Mouse (Mus musculus) adipose tissue, adult 10 weeks (tissue): Measurements from ENCODE around the gene Cdkn2c. TPM values are rescaled to one million over a fixed set of nuclear protein-coding genes. Genes with fewer than 3 reads are reported as not detected.

ENCODE experiments used
- polyA plus RNA-seq: library from polyadenylated mRNA; stranded (reverse); fragments of 350-450 nt; fragmentation: Illumina TruSeq; extraction: RNeasy Lipid Tissue Mini Kit (QIAGEN cat#74804); gene quantifications from one replicate; pipeline ENCODE4 v1.2.3, GENCODE M21; 2014; ENCODE audit warnings: low read depth, low replicate concordance

Cdkn2c gene
- polyA plus RNA-seq: 102 TPM

GRCm38 (mm10) chr4:109666461-109667269 lies at the start of gene Cdkn2c:
Gene Cdkn2c, minus strand, starts transcription at chr4:109667189.

GRCm38 (mm10) chr4:109676218-109677215 lies 9.5 kb upstream of the Cdkn2c start, which contains the start of gene Faf1:
Gene Faf1, plus strand, starts transcription at chr4:109676588.

Other genes starting within 250 kb of the Cdkn2c start
- gene Rnf11, start 182.5 kb downstream of the Cdkn2c start, polyA plus RNA-seq: 142 TPM
- 1.1 TPM for gene 4930522H14Rik, start 135.9 kb downstream of the Cdkn2c start, polyA plus RNA-seq
- gene Faf1, start 9.4 kb upstream of the Cdkn2c start, polyA plus RNA-seq: 22.3 TPM